Mouse (Mus musculus): ENCODE measurements around the gene Slc25a19. TPM values are rescaled to one million over a fixed set of nuclear protein-coding genes. Genes with fewer than 3 reads are reported as not detected.

Slc25a19 gene
- total RNA-seq, 2 experiments from 2014 or later = 90.5 to 96.3 TPM

GRCm38 (mm10) chr11:115599722-115600121, 28.4 kb downstream of the Slc25a19 start:
- peak in 1 of 2 experiments; percentile 0 for DNase-seq

DNA sequence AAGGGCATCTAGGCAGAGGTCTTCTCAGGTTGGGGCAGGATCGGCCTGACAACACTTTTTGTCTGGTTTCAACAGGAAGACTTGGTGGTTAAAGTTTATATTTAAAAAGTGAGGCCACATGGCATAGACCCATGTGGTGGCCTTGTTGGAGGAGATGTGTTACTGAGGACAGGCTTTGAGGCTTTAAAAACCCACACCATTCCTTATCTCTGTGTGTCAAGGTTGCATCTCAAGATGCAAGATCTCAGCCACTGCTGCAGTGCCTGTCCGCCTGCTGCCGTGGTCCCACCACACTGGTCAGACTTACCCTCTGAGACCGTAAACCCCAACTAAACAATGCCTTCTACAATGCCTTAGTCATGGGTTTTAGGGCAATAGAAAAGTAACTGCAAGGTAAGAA, 29.8 kb downstream of the Slc25a19 start:
- DNase-seq = peak in 1 of 2 experiments; percentile 2

DNA sequence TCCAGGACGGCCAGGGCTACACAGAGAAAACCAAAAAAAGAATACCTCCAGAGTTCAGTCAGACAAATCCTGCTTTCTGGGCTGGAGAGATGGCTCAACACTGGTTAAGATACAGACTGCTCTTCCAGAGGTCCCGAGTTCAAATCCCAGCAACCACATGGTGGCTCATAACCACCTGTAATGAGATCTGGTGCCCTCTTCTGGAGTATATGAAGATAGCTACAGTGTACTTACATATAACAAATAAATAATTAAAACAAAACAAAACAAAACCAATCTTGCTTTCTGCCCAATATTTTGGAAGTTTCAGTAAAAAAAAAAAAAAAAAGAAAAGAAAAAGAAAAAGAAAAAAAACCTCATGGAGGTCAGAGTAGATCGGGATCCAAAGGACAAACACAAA, 32.9 kb downstream of the Slc25a19 start:
- no peak for DNase-seq

- no peak for DNase-seq
Observed at GRCm38 (mm10) chr11:115590526-115591075, 37.5 kb downstream of the Slc25a19 start.

- DNase-seq = no peak
Observed at GRCm38 (mm10) chr11:115587984-115588383, 40.1 kb downstream of the Slc25a19 start.

- DNase-seq = no peak
Observed at GRCm38 (mm10) chr11:115586403-115586802, 41.7 kb downstream of the Slc25a19 start.

DNA sequence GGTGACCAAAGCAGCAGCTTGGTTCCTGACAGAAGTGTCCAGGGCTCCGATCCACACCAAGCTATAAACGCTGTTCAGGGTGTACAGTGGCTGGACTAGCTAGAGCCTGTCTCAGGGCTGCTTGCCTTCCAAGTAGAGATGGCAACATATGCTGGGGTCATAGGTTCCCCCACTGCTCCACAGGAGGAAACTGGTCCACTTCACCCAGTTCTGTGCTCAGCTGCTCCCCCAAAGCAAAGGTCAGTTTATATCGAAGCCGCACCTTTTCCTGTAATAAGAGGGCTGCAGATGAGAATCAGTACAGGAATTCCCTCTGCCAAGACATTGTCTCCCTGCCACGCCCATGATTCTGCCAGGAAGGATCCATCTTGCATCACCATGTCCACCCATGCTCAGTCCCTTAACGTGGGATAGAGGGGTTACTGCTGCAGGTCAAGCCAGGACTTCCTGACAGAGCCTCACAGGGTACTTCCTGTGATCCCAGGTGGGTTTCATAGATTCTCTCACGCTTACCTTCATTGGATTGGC, 42.5 kb downstream of the Slc25a19 start:
- DNase-seq = no peak

GRCm38 (mm10) chr11:115584376-115585073, 43.6 kb downstream of the Slc25a19 start:
- DNase-seq = no peak

DNA sequence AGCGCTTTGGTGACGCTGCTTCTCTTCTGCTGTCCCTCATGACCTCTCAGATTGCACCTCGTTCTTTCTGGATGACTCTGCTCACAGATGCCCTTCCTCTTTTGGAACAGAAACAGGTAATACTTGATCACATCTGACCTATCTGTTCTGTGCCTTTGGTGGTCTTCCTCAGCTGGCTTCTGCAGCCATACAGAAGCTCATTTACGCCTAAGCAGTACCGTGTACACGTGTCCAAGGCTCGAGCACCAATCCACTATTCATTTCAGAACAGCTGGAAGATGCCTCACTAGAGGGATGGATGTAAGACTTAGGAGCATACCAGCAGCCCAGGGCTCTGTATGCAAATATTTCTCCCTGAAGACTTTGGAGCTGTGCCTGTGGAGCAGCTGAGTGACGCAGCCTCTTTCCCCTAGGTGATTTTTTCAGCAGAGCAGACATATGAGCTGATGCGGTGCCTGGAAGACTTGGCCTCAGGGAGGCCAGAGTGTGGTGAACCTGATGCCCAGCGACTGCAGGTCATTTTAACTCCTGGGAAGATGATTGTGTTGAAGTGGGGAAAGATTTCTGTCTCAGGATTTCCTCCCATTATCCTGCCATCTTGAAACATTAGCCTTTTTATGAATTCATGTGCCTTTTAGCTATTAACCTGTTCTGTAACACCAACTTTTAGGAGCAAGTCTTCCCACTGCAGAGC, 45.0 kb downstream of the Slc25a19 start:
- DNase-seq = no peak

GRCm38 (mm10) chr11:115579080-115579479, 49.0 kb downstream of the Slc25a19 start:
- DNase-seq = no peak

DNA sequence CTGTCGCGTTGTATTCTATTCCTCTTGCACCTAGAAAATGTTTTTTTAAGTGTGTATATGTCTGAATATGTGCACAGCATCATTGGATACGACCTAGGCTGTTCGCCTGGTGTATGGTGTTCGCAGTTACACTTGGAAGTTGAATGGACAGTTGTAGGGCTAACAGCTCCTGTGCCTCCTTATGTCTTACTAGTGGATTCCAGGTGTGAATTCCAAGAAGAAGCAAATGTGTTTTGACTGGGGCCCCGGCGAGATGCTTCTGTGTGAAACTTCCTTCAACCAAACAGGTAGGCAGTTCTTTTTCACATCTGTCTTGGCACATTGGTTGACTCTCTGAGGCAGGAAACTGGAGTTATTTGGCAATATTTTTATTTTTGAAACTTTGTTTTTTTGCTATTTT, 63.1 kb downstream of the Slc25a19 start:
- no peak for DNase-seq

Other genes with a start within 250 kb of the Slc25a19 start
- gene Cdr2l, start 246.4 kb downstream of the Slc25a19 start, total RNA-seq (2021) = 100 to 1,000 TPM in 1 of 2 experiments, 10 to 100 TPM in 1; 82.1 to 136 TPM
- 100 to 1,000 TPM; 147 to 162 TPM for gene Mrpl58, start 224.5 kb downstream of the Slc25a19 start, total RNA-seq (2021)
- 100 to 1,000 TPM; 567 to 597 TPM for gene Atp5h, start 208.3 kb downstream of the Slc25a19 start, total RNA-seq (2021)
- gene Kctd2, start 208.2 kb downstream of the Slc25a19 start, total RNA-seq (2021) = 10 to 100 TPM; 43.8 to 70.0 TPM
- gene Trim80, start 187.8 kb downstream of the Slc25a19 start, total RNA-seq (2021) = under 1 TPM in 1 of 2 experiments, not detected in 1; 0.17 TPM
- under 1 TPM in 1 of 2 experiments, not detected in 1; 0.53 TPM for gene Slc16a5, start 165.8 kb downstream of the Slc25a19 start, total RNA-seq (2021)
- gene Armc7, start 152.6 kb downstream of the Slc25a19 start, total RNA-seq (2021) = 1 to 10 TPM; 7.3 to 8.2 TPM
- 100 to 1,000 TPM in 1 of 2 experiments, 10 to 100 TPM in 1; 98.5 to 161 TPM for gene Nt5c, start 136.4 kb downstream of the Slc25a19 start, total RNA-seq (2021)
- gene Jpt1, start 113.9 kb downstream of the Slc25a19 start, total RNA-seq (2021) = 100 to 1,000 TPM in 1 of 2 experiments, 10 to 100 TPM in 1; 80.5 to 106 TPM
- 100 to 1,000 TPM; 248 to 259 TPM for gene Sumo2, start 92.0 kb downstream of the Slc25a19 start, total RNA-seq (2021)
- 10 to 100 TPM; 44.0 to 44.8 TPM for gene Nup85, start 63.9 kb downstream of the Slc25a19 start, total RNA-seq (2021)
- 100 to 1,000 TPM in 1 of 2 experiments, 10 to 100 TPM in 1; 97.7 to 102 TPM for gene Mrps7, start 24.4 kb downstream of the Slc25a19 start, total RNA-seq (2021)
- gene Gga3, start 24.2 kb downstream of the Slc25a19 start, total RNA-seq (2021) = 10 to 100 TPM; 25.3 to 30.7 TPM
- 100 to 1,000 TPM in 1 of 2 experiments, 10 to 100 TPM in 1; 73.4 to 195 TPM for gene Mif4gd, start 15.3 kb downstream of the Slc25a19 start, total RNA-seq (2021)
- 100 to 1,000 TPM; 132 to 158 TPM for gene Grb2, start 80.3 kb upstream of the Slc25a19 start, total RNA-seq (2021)
- gene Tmem94, start 137.1 kb upstream of the Slc25a19 start, total RNA-seq (2021) = 10 to 100 TPM; 74.6 to 95.5 TPM
- 10 to 100 TPM; 58.9 to 72.9 TPM for gene Caskin2, start 185.3 kb upstream of the Slc25a19 start, total RNA-seq (2021)
- gene Tsen54, start 186.4 kb upstream of the Slc25a19 start, total RNA-seq (2021) = 10 to 100 TPM; 17.1 to 21.4 TPM
- 10 to 100 TPM in 1 of 2 experiments, 1 to 10 TPM in 1; 4.9 to 10.9 TPM for gene Llgl2, start 195.8 kb upstream of the Slc25a19 start, total RNA-seq (2021)
- under 1 TPM; 0.20 TPM for gene Myo15b, start 230.1 kb upstream of the Slc25a19 start, total RNA-seq (2021)